Comparison of ENCODE assay signal across 11 mouse cellular contexts in genomic region chr17:63644390-63644789, GRCm38 (mm10).
A peak's percentile ranks its signal among the peaks of the same experiment; 100 is the strongest.
DNase-seq lines count a peak whose midpoint lies in the region; ATAC-seq and TF ChIP-seq lines count a peak whose summit lies in the region.
"Had no signal": no experiment of that assay in that cellular context is flagged by ENCODE, and none has a peak within 500 bp of the region (broad histone marks: within the 10 kb centered on the region; RNA-seq: fewer than 3 reads in every experiment).

No protein-coding gene starts in this region.

- H3K4me1 ChIP-seq in lung, embryonic 14.5 days (ENCODE audit: insufficient read depth), result no peaks in the 10 kb centered on the region

- no peaks in the 10 kb centered on the region for H3K36me3 ChIP-seq in lung, embryonic 14.5 days (ENCODE audit: insufficient read depth)

- H3K9ac ChIP-seq in lung, embryonic 14.5 days, result no peak overlapping the region
- H3K9ac ChIP-seq: hindbrain, embryonic 14.5 days; liver, postnatal 0 days had no signal

- 67% methylated on average over 4 of the region's 4 CpGs for WGBS in lung, embryonic 14.5 days

- DNase-seq in cerebellum, adult 11-12 months, result peak; percentile 14
- no peak for DNase-seq in cerebellum, postnatal 4 days (ENCODE audit: low spot score in 2 of 2)
- peak; percentile 17 for DNase-seq in lung, embryonic 14.5 days
- no peak for DNase-seq in lung, postnatal 4 days
- DNase-seq in gastrocnemius, adult 8-10 months (ENCODE audit: low spot score in 2 of 2), result peak; percentile 11 to 43
- DNase-seq in skeletal muscle tissue, adult 2 months (ENCODE audit: low read depth, low spot score), result peak; percentile 69
- no peak for DNase-seq in retina, embryonic 14.5 days (ENCODE audit: low spot score)
- DNase-seq: liver, postnatal 0 days; retina, postnatal 1 day had no signal

- TF ChIP-seq CTCF in lung, embryonic 14.5 days (IDR thresholded peaks at IDR 0.05; ENCODE audit: low read depth), result no peak

- no peak for ATAC-seq in lung, embryonic 14.5 days (ENCODE audit: insufficient read depth)
- ATAC-seq in CD4-positive, CD25-positive, alpha-beta regulatory T cell, adult 4 months, result no peak
- ATAC-seq: liver, postnatal 0 days had no signal

- no peaks in the 10 kb centered on the region for H3K27me3 ChIP-seq in lung, embryonic 14.5 days (ENCODE audit: insufficient read depth, low read length)

- no peak overlapping the region for H3K27ac ChIP-seq in lung, embryonic 14.5 days (ENCODE audit: low read depth)
- H3K27ac ChIP-seq: hindbrain, embryonic 14.5 days had no signal

- no peak overlapping the region for H3K4me3 ChIP-seq in lung, embryonic 14.5 days (ENCODE audit: low read depth, low read length)

- H3K4me2 ChIP-seq in lung, embryonic 14.5 days, result no peak overlapping the region
- H3K4me2 ChIP-seq: hindbrain, embryonic 14.5 days had no signal

- H3K9me3 ChIP-seq in lung, embryonic 14.5 days (ENCODE audit: low read depth, low read length), result no peaks in the 10 kb centered on the region

Comparison
In these comparisons a context has a peak if more than half of its experiments do, and no peak if none do; other contexts are left out.
1. DNase-seq: peak in cerebellum, adult 11-12 months (single experiment), lung, embryonic 14.5 days (single experiment), gastrocnemius, adult 8-10 months (2 of 2) and skeletal muscle tissue, adult 2 months (single experiment); none in cerebellum, postnatal 4 days (0 of 2), lung, postnatal 4 days (0 of 2) and retina, embryonic 14.5 days (single experiment).